Mouse (Mus musculus): ENCODE results near the gene Knl1.

- TF ChIP-seq MYOG (IDR thresholded peaks at IDR 0.05; ENCODE audit: control insufficient read depth in 1 of 3, insufficient read depth in 1 of 3, insufficient read length in 2 of 3, low read depth in 2 of 3), result no peak
- no peak for TF ChIP-seq POLR2A (IDR thresholded peaks at IDR 0.05; ENCODE audit: insufficient read length, low read depth)
Measured at GRCm38 (mm10) chr2:119106583-119106982, 59.7 kb downstream of the Knl1 start.
